Mouse (Mus musculus) embryonic facial prominence, embryonic 14.5 days (tissue): ENCODE results near the gene Hhip. TPM values are rescaled to one million over a fixed set of nuclear protein-coding genes. Genes with fewer than 3 reads are reported as not detected.

Experiments
- ATAC-seq: fragments of 200-750 bp; cut with Nextera tagmentation; 2 replicates; pipeline ENCODE4 v1.8.0; 2017; ENCODE audit warnings: low read depth, moderate number of reproducible peaks, moderate TSS enrichment
- DNase-seq: peaks from one replicate; pipeline ENCODE4 v3.0.0-alpha.2; 2015; ENCODE audit warnings: low spot score
- H3K27ac ChIP-seq: fragments of 300-500 bp; sonication (generic); replicated peaks from 2 replicates; pipeline ENCODE4 v1.5.1; 2014; ENCODE audit warnings: low read depth, mild to moderate bottlenecking, low read length, moderate library complexity
- H3K27me3 ChIP-seq: fragments of 300-500 bp; sonication (generic); replicated peaks from 2 replicates; pipeline ENCODE4 v1.6.1; 2014; ENCODE audit warnings: low read length; ENCODE audit not compliant: control insufficient read depth, insufficient read depth
- H3K36me3 ChIP-seq: fragments of 300-500 bp; sonication (generic); 2 replicates; pipeline ENCODE4 v1.6.1; 2014; ENCODE audit warnings: low read length, mixed read lengths; ENCODE audit not compliant: control insufficient read depth, insufficient read depth
- H3K4me1 ChIP-seq: fragments of 300-500 bp; sonication (generic); 2 replicates; pipeline ENCODE4 v1.6.1; 2014; ENCODE audit warnings: antibody characterized with exemption, low read length; ENCODE audit not compliant: control insufficient read depth, insufficient read depth
- H3K4me2 ChIP-seq: fragments of 300-500 bp; sonication (generic); 2 replicates; pipeline ENCODE4 v1.6.1; 2014; ENCODE audit warnings: low read depth, mild to moderate bottlenecking, low read length, moderate library complexity, mixed read lengths
- H3K4me3 ChIP-seq: fragments of 300-500 bp; sonication (generic); 2 replicates; pipeline ENCODE4 v1.5.1; 2014; ENCODE audit warnings: low read depth, mild to moderate bottlenecking, low read length
- H3K9ac ChIP-seq: fragments of 300-500 bp; sonication (generic); 2 replicates; pipeline ENCODE4 v1.6.1; 2014; ENCODE audit warnings: low read depth, mild to moderate bottlenecking, low read length, moderate library complexity, mixed read lengths
- H3K9me3 ChIP-seq: fragments of 300-500 bp; sonication (generic); 2 replicates; pipeline ENCODE4 v1.6.1; 2016; ENCODE audit warnings: low read length; ENCODE audit not compliant: control insufficient read depth
- WGBS: fragments of 180-500 bp; shearing (Covaris S2); extraction: QIAGEN DNeasy Blood & Tissue Kit; methylation state at CpG from one replicate; pipeline ENCODE4 v1.1.7; 2014; 5-methylcytosine and 5-hydroxymethylcytosine counted together
- polyA plus RNA-seq: library from polyadenylated mRNA; unstranded; fragments of >200 nt; fragmentation: Nextera tagmentation; extraction: Ambion mirVana; gene quantifications from 2 replicates; pipeline ENCODE4 v1.2.1, GENCODE M21; 2014

Gene Hhip
- 10.5 and 13.1 TPM in 2 replicates for polyA plus RNA-seq

DNA sequence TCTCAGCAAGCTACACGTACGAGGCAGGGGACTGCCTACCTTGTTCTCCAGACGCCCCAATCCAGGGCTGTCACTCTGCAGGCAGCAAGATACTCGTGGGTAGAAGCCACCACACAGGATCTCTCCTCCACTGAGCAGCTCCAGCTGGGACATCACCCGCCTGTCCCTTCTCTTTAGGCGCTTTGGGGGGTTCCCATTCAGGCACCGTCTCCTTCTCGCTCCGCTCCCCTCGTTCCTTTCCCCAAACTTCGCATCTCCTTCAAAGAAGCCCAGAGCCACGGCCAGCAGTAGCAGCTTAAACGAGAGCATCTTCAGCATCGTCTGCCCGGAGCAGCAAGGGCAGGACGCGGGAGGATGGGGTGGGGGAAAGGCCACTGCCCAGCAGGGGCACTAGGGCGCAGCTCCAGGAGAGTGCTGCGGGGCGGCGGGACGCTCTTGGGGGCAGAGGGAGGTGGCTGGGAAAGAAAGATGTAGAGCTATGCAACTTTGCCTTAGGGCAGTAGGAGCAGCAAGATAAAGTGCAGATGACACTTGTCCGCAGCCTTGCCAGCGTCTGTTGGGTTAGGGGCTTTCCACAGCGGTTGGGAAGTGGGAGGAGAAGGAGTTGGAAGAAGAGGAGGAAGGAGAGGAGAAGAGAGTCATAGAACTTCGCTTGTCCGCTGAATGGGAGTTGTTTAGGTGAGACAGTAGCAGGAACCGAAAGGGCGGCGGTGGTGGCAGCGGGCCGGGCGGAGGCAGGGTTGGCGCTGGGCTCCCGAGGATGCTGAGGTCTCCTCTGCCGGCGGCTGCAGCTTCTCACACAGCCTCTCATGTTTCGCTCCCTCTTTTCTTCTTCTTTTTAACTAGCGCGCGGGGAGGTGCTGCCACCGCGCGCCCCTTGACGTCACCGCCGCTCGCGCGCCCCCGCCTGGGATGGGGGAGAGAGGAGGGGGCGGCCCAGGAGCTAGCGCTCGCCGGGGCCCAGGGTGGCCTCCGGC is at the start of gene Hhip:
Hhip (minus strand) TSS at position 809 of the 977 bp plus-strand sequence.
- under 1% methylated on average over 30 of the region's 56 CpGs for WGBS
- H3K27ac ChIP-seq: no peak within 1 kb of the TSS

DNA sequence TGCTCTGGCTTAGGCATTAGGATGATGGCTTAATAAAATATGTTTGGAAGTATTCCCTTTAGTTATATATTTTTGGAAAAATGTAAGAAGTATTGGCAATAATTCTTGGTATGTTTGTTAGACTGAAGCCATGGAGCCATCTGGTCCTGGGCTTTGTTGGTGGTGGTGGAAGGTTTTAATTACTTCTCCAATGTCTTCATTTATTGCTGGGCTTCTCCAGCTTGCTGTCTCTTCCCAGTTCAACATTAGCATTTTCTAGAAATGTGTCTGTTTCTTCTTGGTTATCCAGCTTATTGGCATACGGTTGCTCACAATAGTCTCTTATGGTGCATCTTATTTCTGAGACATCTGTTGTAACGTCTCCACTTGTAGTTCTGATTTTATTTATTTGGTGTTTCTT is 29.2 kb upstream of the Hhip start:
- Histone ChIP-seq H3K4me2 (no peak overlapping the region), H3K9me3 (no peaks in the 10 kb centered on the region), H3K36me3 (no peaks in the 10 kb centered on the region), H3K27ac (no peak overlapping the region), H3K27me3 (no peaks in the 10 kb centered on the region), H3K9ac (no peak overlapping the region), H3K4me3 (no peak overlapping the region), H3K4me1 (no peaks in the 10 kb centered on the region)
- ATAC-seq: no peak
- no peak for DNase-seq
- 74% methylated on average over 2 of the region's 2 CpGs for WGBS

More for the DNA sequence above, at the start of gene Hhip:
- H3K27me3 ChIP-seq: peaks cover 18% of the 10 kb centered on the region; the same call in 1 of the 2 replicates
- ATAC-seq (peak; percentile 80), DNase-seq (peak; percentile 81)
- peak within 1 kb of the TSS; percentile 89 for H3K4me2 ChIP-seq
- no peaks in the 10 kb centered on the region for H3K9me3 ChIP-seq
- H3K4me3 ChIP-seq: peak within 1 kb of the TSS; percentile 50
- H3K9ac ChIP-seq: peak within 1 kb of the TSS; percentile 57
- no peaks in the 10 kb centered on the region for H3K36me3 ChIP-seq
- peaks cover 17% of the 10 kb centered on the region for H3K4me1 ChIP-seq

DNA sequence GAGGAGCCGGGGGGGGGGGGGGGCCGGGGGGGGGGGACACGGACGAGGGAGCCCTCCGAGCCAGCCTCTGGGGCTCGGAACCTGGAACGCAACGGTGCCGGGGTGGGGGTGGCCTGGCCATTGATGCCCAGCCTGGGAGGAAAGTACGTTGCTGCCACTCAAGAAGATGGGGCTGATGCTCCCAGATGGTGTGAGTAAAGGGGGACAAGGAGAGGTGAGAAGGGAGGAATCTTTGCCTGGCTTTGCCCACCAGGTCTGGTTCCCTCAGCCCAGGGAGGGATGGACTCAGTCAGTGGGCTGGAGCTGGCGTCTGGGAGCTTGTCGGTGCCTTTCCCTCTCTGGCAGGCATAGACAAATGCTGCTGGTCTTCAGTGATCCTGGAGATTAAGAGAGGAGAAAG is 387 bp upstream of the Hhip start:
- Histone ChIP-seq H3K9me3 (no peaks in the 10 kb centered on the region), H3K27ac (no peak overlapping the region), H3K9ac (peak overlapping the region; percentile 57), H3K36me3 (no peaks in the 10 kb centered on the region), H3K4me2 (peak overlapping the region; percentile 89), H3K27me3 (peaks cover 18% of the 10 kb centered on the region; the same call in 1 of the 2 replicates), H3K4me1 (peaks cover 17% of the 10 kb centered on the region), H3K4me3 (peak overlapping the region; percentile 50)
- peak; percentile 16; the same call in 1 of the 2 replicates for ATAC-seq
- no peak for DNase-seq
- WGBS: 6% methylated on average over 5 of the region's 12 CpGs

DNA sequence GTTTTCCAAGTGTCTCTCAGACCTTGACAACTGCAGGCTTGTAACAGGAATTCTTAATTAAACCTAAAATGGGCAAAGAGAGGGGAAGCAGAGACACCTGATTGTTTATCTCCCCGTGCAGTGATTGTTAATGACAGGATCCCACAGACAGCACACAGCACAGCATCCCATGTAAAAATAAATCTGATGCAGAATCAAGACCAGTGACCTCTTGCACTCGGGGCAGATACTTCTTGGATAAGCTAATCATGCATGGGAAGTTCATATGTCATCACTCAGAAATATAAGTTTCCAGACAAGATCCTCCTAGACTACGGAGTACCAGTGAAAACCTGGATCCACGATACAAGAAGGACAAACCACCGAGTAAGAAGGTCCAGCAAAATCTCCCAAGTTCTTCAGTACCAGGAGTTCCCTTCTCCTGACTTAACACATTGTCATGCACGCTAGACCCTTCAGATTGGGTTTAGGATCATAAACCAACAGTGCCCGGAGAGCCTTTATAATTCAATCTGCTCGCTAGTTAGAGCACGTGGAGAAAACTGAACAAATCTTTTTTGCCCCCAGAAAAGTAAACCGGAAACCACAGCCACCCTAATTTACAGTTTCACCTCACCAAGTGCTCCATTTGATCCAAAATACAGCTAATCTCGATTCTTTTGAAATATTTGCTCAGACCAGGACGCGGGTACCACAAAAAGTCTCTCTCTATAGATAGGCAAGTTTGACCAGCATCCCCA is 1.3 kb downstream of the Hhip start:
- H3K4me1 ChIP-seq: peaks cover 17% of the 10 kb centered on the region
- no peaks in the 10 kb centered on the region for H3K36me3 ChIP-seq
- peak overlapping the region; percentile 89 for H3K4me2 ChIP-seq
- 5% methylated on average over 13 of the region's 13 CpGs for WGBS
- H3K9me3 ChIP-seq: no peaks in the 10 kb centered on the region
- peak overlapping the region; percentile 57 for H3K9ac ChIP-seq
- peaks cover 18% of the 10 kb centered on the region; the same call in 1 of the 2 replicates for H3K27me3 ChIP-seq
- no peak for DNase-seq
- no peak overlapping the region for H3K27ac ChIP-seq
- no peak for ATAC-seq
- peak overlapping the region; percentile 50 for H3K4me3 ChIP-seq

DNA sequence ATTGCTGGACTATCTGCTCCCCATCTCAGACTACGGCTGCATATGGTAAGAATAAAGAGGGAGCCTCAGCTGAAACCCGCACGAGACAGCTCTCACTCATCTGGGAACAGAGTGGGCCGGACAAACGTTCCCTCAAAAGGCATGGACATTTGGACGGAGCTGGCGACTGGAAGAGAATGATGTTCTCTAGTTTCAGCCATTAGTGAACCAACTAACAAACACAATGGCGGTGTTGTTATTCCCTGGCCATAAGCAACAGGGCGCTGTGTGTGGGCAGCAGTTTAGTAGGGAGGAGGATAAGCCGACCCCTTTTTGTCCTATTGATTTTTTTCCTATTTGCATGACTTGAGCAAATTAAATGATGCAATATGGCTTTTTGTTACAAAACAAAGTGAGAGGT is 2.0 kb downstream of the Hhip start:
- Histone ChIP-seq H3K9me3 (no peaks in the 10 kb centered on the region), H3K4me2 (peak overlapping the region; percentile 89), H3K27ac (no peak overlapping the region), H3K36me3 (no peaks in the 10 kb centered on the region), H3K27me3 (peaks cover 20% of the 10 kb centered on the region; the same call in 1 of the 2 replicates), H3K9ac (peak overlapping the region; percentile 38; the same call in 1 of the 2 replicates), H3K4me3 (peak overlapping the region; percentile 50), H3K4me1 (peaks cover 17% of the 10 kb centered on the region)
- 3% methylated on average over 10 of the region's 10 CpGs for WGBS
- ATAC-seq: 0 out of 2 replicates have a peak, but pooled peaks have one; percentile 23
- DNase-seq: peak; percentile 33

DNA sequence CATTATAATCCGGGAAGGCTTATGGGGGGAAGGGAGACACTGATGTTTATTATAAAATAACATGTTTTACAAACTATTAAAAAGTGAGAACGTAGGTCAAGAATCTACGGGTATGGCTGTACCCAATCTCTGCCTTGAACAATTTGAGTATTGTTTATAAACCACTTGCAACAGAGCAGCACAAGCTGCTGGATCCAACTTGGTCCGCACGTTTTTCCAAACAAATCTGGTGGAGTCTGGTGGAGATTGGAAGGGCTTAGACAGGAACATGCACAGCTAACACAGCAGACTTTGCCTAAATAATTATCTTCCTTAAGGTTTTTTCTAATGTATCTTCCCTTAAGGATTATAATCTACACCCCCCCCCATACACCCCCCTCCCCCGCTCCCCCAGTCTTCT is 2.7 kb downstream of the Hhip start:
- Histone ChIP-seq H3K4me2 (peak overlapping the region; percentile 89), H3K27me3 (peaks cover 18% of the 10 kb centered on the region; the same call in 1 of the 2 replicates), H3K9me3 (no peaks in the 10 kb centered on the region), H3K9ac (no peak overlapping the region), H3K36me3 (no peaks in the 10 kb centered on the region), H3K27ac (no peak overlapping the region), H3K4me3 (peak overlapping the region; percentile 50), H3K4me1 (peaks cover 17% of the 10 kb centered on the region)
- 31% methylated on average over 6 of the region's 6 CpGs for WGBS
- DNase-seq: no peak
- no peak for ATAC-seq

DNA sequence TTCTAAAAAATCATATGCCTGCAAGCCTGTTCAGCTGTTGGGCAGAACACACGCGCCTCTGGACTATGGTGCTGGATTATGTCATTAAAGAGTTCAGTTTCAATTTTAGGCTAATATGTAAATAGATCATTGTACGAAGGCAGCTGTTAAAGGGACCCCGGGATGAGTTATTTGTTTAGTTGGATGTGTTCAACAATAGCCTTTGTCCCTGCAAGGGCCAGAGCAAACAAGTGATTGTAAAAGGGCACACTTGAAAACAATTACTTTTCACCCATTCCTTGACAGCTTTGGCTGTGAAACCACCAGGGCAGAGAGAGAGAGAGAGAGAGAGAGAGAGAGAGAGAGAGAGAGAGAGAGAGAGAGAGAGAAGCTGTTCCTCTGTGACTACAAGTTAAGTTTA is 3.6 kb downstream of the Hhip start:
- 31% methylated on average over 4 of the region's 4 CpGs for WGBS
- H3K9me3 ChIP-seq: no peaks in the 10 kb centered on the region
- DNase-seq (no peak), ATAC-seq (no peak)
- H3K36me3 ChIP-seq: no peaks in the 10 kb centered on the region
- H3K9ac ChIP-seq: no peak overlapping the region
- peaks cover 19% of the 10 kb centered on the region for H3K27me3 ChIP-seq
- H3K27ac ChIP-seq: no peak overlapping the region
- peak overlapping the region; percentile 89 for H3K4me2 ChIP-seq
- peaks cover 17% of the 10 kb centered on the region for H3K4me1 ChIP-seq
- no peak overlapping the region for H3K4me3 ChIP-seq

DNA sequence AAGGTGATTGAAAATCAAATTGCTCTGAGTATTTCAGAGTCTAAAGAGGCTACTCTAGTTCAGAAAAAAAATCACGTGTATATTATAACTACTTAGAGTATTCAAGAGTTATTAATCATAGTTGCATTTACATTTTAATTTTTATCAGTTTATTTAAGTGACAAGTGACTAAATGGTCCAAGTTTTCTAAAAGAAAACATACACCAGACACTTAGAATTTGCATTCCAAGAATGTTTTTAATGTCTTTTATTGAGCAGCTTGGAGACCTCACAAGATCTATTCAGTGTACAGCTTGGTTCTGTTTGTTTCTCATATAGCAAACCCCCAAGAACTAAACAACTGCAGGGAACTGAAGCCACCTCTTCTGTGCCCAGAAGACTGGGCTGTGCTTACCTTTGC is 5.0 kb downstream of the Hhip start:
- Histone ChIP-seq H3K27me3 (peaks cover 16% of the 10 kb centered on the region), H3K9me3 (no peaks in the 10 kb centered on the region), H3K36me3 (no peaks in the 10 kb centered on the region), H3K4me2 (no peak overlapping the region), H3K9ac (no peak overlapping the region), H3K27ac (no peak overlapping the region), H3K4me3 (no peak overlapping the region), H3K4me1 (peaks cover 17% of the 10 kb centered on the region)
- no peak for DNase-seq
- no peak for ATAC-seq
- 78% methylated on average over 1 of the region's 1 CpGs for WGBS
